Mouse (Mus musculus) granulocyte monocyte progenitor cell, adult 5-6 weeks (primary cell): Measurements from ENCODE around the gene H2-Q6. TPM values are rescaled to one million over a fixed set of nuclear protein-coding genes. Genes with fewer than 3 reads are reported as not detected.

ENCODE experiments used
- total RNA-seq, 2 experiments: library from RNA; stranded (forward) in 1 of 2; stranded (reverse) in 1 of 2; fragments of 200-712, 200-1000 nt in 1 of 2; fragments of >200 nt in 1 of 2; fragmentation: Nextera tagmentation in 1 of 2; gene quantifications; 2 replicates each; pipeline ENCODE4 v1.2.3; 2014 to 2017

H2-Q6 gene
- total RNA-seq, 2 experiments from 2014 or later, result 23.1 to 30.8 TPM

Other genes starting within 250 kb of the H2-Q6 start
- gene Aif1, start 248.8 kb upstream of the H2-Q6 start, total RNA-seq (2014; fragmentation: Nextera tagmentation), result 15.1 and 20.8 TPM in 2 replicates
- 7.8 and 14.3 TPM in 2 replicates for gene Aif1, start 248.8 kb upstream of the H2-Q6 start, total RNA-seq (2017)
- 78.7 and 89.0 TPM in 2 replicates for gene Lst1, start 236.4 kb upstream of the H2-Q6 start, total RNA-seq (2014; fragmentation: Nextera tagmentation)
- 55.5 and 115 TPM in 2 replicates for gene Lst1, start 236.4 kb upstream of the H2-Q6 start, total RNA-seq (2017)
- 1.6 TPM in 1 of 2 replicates, not detected in the other for gene Ltb, start 230.4 kb upstream of the H2-Q6 start, total RNA-seq (2014; fragmentation: Nextera tagmentation)
- 0.41 and 0.99 TPM in 2 replicates for gene Ltb, start 230.4 kb upstream of the H2-Q6 start, total RNA-seq (2017)
- 5.9 and 12.2 TPM in 2 replicates for gene Tnf, start 222.8 kb upstream of the H2-Q6 start, total RNA-seq (2014; fragmentation: Nextera tagmentation)
- 13.1 and 15.2 TPM in 2 replicates for gene Tnf, start 222.8 kb upstream of the H2-Q6 start, total RNA-seq (2017)
- not detected in 2 replicates for gene Lta, start 219.5 kb upstream of the H2-Q6 start, total RNA-seq (2014; fragmentation: Nextera tagmentation)
- gene Lta, start 219.5 kb upstream of the H2-Q6 start, total RNA-seq (2017), result not detected in 2 replicates
- gene Gm16181, start 204.0 kb upstream of the H2-Q6 start, total RNA-seq (2014; fragmentation: Nextera tagmentation), result not detected in 2 replicates
- gene Gm16181, start 204.0 kb upstream of the H2-Q6 start, total RNA-seq (2017), result 0.82 TPM in 1 of 2 replicates, not detected in the other
- 10.0 and 11.7 TPM in 2 replicates for gene Atp6v1g2, start 191.2 kb upstream of the H2-Q6 start, total RNA-seq (2014; fragmentation: Nextera tagmentation)
- gene Atp6v1g2, start 191.2 kb upstream of the H2-Q6 start, total RNA-seq (2017), result 2.0 and 3.9 TPM in 2 replicates
- 4.5 and 5.2 TPM in 2 replicates for gene Nfkbil1, start 189.1 kb upstream of the H2-Q6 start, total RNA-seq (2014; fragmentation: Nextera tagmentation)
- 5.3 and 5.9 TPM in 2 replicates for gene Nfkbil1, start 189.1 kb upstream of the H2-Q6 start, total RNA-seq (2017)
- 411 and 417 TPM in 2 replicates for gene Ddx39b, start 183.1 kb upstream of the H2-Q6 start, total RNA-seq (2014; fragmentation: Nextera tagmentation)
- gene Ddx39b, start 183.1 kb upstream of the H2-Q6 start, total RNA-seq (2017), result 175 and 187 TPM in 2 replicates
- gene H2-D1, start 162.1 kb upstream of the H2-Q6 start, total RNA-seq (2014; fragmentation: Nextera tagmentation), result 275 and 369 TPM in 2 replicates
- gene H2-D1, start 162.1 kb upstream of the H2-Q6 start, total RNA-seq (2017), result 399 and 416 TPM in 2 replicates
- not detected in 2 replicates for gene H2-Q1, start 104.4 kb upstream of the H2-Q6 start, total RNA-seq (2014; fragmentation: Nextera tagmentation)
- gene H2-Q1, start 104.4 kb upstream of the H2-Q6 start, total RNA-seq (2017), result not detected in 2 replicates
- gene H2-Q2, start 82.6 kb upstream of the H2-Q6 start, total RNA-seq (2014; fragmentation: Nextera tagmentation), result 0.45 TPM in 1 of 2 replicates, not detected in the other
- not detected in 2 replicates for gene H2-Q2, start 82.6 kb upstream of the H2-Q6 start, total RNA-seq (2017)
- 8.3 and 15.5 TPM in 2 replicates for gene H2-Q4, start 45.2 kb upstream of the H2-Q6 start, total RNA-seq (2014; fragmentation: Nextera tagmentation)
- 19.5 and 23.4 TPM in 2 replicates for gene H2-Q4, start 45.2 kb upstream of the H2-Q6 start, total RNA-seq (2017)
- gene H2-Q7, start 14.3 kb downstream of the H2-Q6 start, total RNA-seq (2014; fragmentation: Nextera tagmentation), result 27.4 and 32.8 TPM in 2 replicates
- 21.9 and 31.9 TPM in 2 replicates for gene H2-Q7, start 14.3 kb downstream of the H2-Q6 start, total RNA-seq (2017)
- gene H2-Q10, start 45.2 kb downstream of the H2-Q6 start, total RNA-seq (2014; fragmentation: Nextera tagmentation), result 0.36 and 1.0 TPM in 2 replicates
- gene H2-Q10, start 45.2 kb downstream of the H2-Q6 start, total RNA-seq (2017), result 0.22 TPM in 1 of 2 replicates, not detected in the other
- 0.92 TPM in 1 of 2 replicates, not detected in the other for gene Pou5f1, start 81.2 kb downstream of the H2-Q6 start, total RNA-seq (2014; fragmentation: Nextera tagmentation)
- not detected in 2 replicates for gene Pou5f1, start 81.2 kb downstream of the H2-Q6 start, total RNA-seq (2017)
- 20.3 and 23.9 TPM in 2 replicates for gene Tcf19, start 92.0 kb downstream of the H2-Q6 start, total RNA-seq (2014; fragmentation: Nextera tagmentation)
- 5.3 and 8.6 TPM in 2 replicates for gene Tcf19, start 92.0 kb downstream of the H2-Q6 start, total RNA-seq (2017)
- 1.0 and 14.4 TPM in 2 replicates for gene Cchcr1, start 92.2 kb downstream of the H2-Q6 start, total RNA-seq (2014; fragmentation: Nextera tagmentation)
- gene Cchcr1, start 92.2 kb downstream of the H2-Q6 start, total RNA-seq (2017), result 2.7 and 5.3 TPM in 2 replicates
- gene Psors1c2, start 108.4 kb downstream of the H2-Q6 start, total RNA-seq (2014; fragmentation: Nextera tagmentation), result not detected in 2 replicates
- not detected in 2 replicates for gene Psors1c2, start 108.4 kb downstream of the H2-Q6 start, total RNA-seq (2017)
- not detected in 2 replicates for gene Cdsn, start 127.3 kb downstream of the H2-Q6 start, total RNA-seq (2014; fragmentation: Nextera tagmentation)
- gene Cdsn, start 127.3 kb downstream of the H2-Q6 start, total RNA-seq (2017), result not detected in 2 replicates
- gene 2300002M23Rik, start 142.6 kb downstream of the H2-Q6 start, total RNA-seq (2014; fragmentation: Nextera tagmentation), result not detected in 2 replicates
- gene 2300002M23Rik, start 142.6 kb downstream of the H2-Q6 start, total RNA-seq (2017), result not detected in 2 replicates
- gene Sfta2, start 176.7 kb downstream of the H2-Q6 start, total RNA-seq (2014; fragmentation: Nextera tagmentation), result not detected in 2 replicates
- gene Sfta2, start 176.7 kb downstream of the H2-Q6 start, total RNA-seq (2017), result not detected in 2 replicates
- gene Gm9573, start 201.8 kb downstream of the H2-Q6 start, total RNA-seq (2014; fragmentation: Nextera tagmentation), result not detected in 2 replicates
- gene Gm9573, start 201.8 kb downstream of the H2-Q6 start, total RNA-seq (2017), result not detected in 2 replicates
- not detected in 2 replicates for gene Mucl3, start 218.8 kb downstream of the H2-Q6 start, total RNA-seq (2014; fragmentation: Nextera tagmentation)
- not detected in 2 replicates for gene Mucl3, start 218.8 kb downstream of the H2-Q6 start, total RNA-seq (2017)
- gene Vars2, start 242.7 kb downstream of the H2-Q6 start, total RNA-seq (2014; fragmentation: Nextera tagmentation), result 7.3 and 30.1 TPM in 2 replicates
- gene Vars2, start 242.7 kb downstream of the H2-Q6 start, total RNA-seq (2017), result 7.8 and 16.2 TPM in 2 replicates
- gene Gtf2h4, start 248.9 kb downstream of the H2-Q6 start, total RNA-seq (2014; fragmentation: Nextera tagmentation), result 20.3 and 41.9 TPM in 2 replicates
- gene Gtf2h4, start 248.9 kb downstream of the H2-Q6 start, total RNA-seq (2017), result 32.6 and 40.4 TPM in 2 replicates